ENCODE assay signal across 8 mouse cellular contexts in the genomic region with DNA sequence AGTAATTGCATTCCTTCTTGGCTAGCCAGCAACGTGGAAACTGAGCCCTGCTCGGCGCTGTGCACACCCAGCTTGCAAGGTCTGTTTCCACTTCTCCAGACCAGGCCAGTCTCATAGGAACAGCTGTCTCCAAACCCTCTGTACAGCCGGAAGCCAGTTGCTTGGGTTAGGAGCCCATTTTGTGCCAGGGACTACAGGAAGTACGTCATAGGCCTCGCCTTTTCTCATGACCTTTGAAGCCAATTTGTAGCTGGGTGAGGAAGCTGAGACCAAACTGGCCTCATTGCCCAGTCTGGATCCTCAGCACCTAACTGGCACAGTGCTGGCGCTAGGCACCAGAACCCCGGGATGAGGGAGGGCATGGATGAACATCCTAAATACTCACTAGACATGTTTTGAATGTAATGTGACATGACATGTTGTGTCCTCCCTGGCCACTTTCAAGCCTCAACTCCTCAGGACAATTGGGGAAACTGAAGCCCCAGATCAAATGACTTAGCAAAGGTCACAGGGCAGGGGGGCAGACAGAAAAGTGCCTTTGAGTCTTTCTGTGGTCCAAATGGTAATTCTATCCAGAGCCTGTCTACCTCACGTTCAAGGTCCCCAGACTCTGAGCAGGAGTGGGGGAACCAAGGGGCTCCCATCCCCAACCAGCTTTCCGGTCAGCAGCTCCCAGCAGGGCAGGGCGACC.
DNase-seq lines count a peak whose midpoint lies in the region; ATAC-seq lines count a peak whose summit lies in the region.

No protein-coding gene starts in this region.

- H3K27ac ChIP-seq in forebrain, embryonic 14.5 days (ENCODE audit: low read depth, low read length) = no peak overlapping the region; the same call in 1 of the 2 replicates
- 0 out of 2 replicates have a peak overlapping the region, but pooled peaks have one; percentile 47 for H3K27ac ChIP-seq in limb, embryonic 11.5 days (replicated peaks; ENCODE audit: low read depth, low read length)
- no peak overlapping the region for H3K27ac ChIP-seq in midbrain, embryonic 12.5 days (replicated peaks)

- peak overlapping the region; percentile 52 for H3K9ac ChIP-seq in forebrain, embryonic 14.5 days (ENCODE audit: low read length)
- no peak overlapping the region; the same call in 1 of the 2 replicates for H3K9ac ChIP-seq in limb, embryonic 11.5 days (ENCODE audit: low read length)
- H3K9ac ChIP-seq in midbrain, embryonic 12.5 days (replicated peaks) = peak overlapping the region; percentile 35; the same call in 1 of the 2 replicates

- peaks cover 5% of the 10 kb centered on the region; the same call in 1 of the 2 replicates for H3K4me1 ChIP-seq in forebrain, embryonic 14.5 days (ENCODE audit: control insufficient read depth, insufficient read depth, low read length)
- peaks cover 14% of the 10 kb centered on the region for H3K4me1 ChIP-seq in limb, embryonic 11.5 days (ENCODE audit: control insufficient read depth, insufficient read depth, low read length)
- peaks cover 17% of the 10 kb centered on the region for H3K4me1 ChIP-seq in midbrain, embryonic 12.5 days

- peak overlapping the region; percentile 26 for H3K4me3 ChIP-seq in forebrain, embryonic 14.5 days (ENCODE audit: low read depth, low read length)
- peak overlapping the region; percentile 12 for H3K4me3 ChIP-seq in limb, embryonic 11.5 days (ENCODE audit: low read depth, low read length)
- peak overlapping the region; percentile 41 for H3K4me3 ChIP-seq in midbrain, embryonic 12.5 days

- peak overlapping the region; percentile 60 for H3K4me2 ChIP-seq in forebrain, embryonic 14.5 days (ENCODE audit: low read length)
- H3K4me2 ChIP-seq in limb, embryonic 11.5 days (ENCODE audit: low read depth, severe bottlenecking) = peak overlapping the region; percentile 53
- peak overlapping the region; percentile 70 for H3K4me2 ChIP-seq in midbrain, embryonic 12.5 days (replicated peaks)

- H3K36me3 ChIP-seq in forebrain, embryonic 14.5 days (ENCODE audit: control insufficient read depth, insufficient read depth, low read length) = no peaks in the 10 kb centered on the region
- no peaks in the 10 kb centered on the region for H3K36me3 ChIP-seq in limb, embryonic 11.5 days (ENCODE audit: control insufficient read depth, insufficient read depth, low read length)
- no peaks in the 10 kb centered on the region for H3K36me3 ChIP-seq in midbrain, embryonic 12.5 days

- DNase-seq in CD4-positive, CD25-positive, alpha-beta regulatory T cell, adult 2 months (ENCODE audit: low read depth, low spot score) = peak; percentile 60
- no peak for DNase-seq in forebrain, embryonic 14.5 days (ENCODE audit: low spot score)
- peak; percentile 56 for DNase-seq in heart, postnatal 4 days
- DNase-seq in limb, embryonic 11.5 days (ENCODE audit: low spot score) = peak; percentile 72
- peak; percentile 28 for DNase-seq in thymus, postnatal 0 days (ENCODE audit: low spot score)
- DNase-seq in layer of hippocampus, adult 18-20 months (ENCODE audit: low spot score in 2 of 2) = no peak

- peak; percentile 25 for ATAC-seq in activated CD4-positive, CD25-positive, alpha-beta regulatory T cell, adult 4 months
- ATAC-seq in forebrain, embryonic 14.5 days = no peak
- peak; percentile 55; the same call in 1 of the 2 replicates for ATAC-seq in limb, embryonic 11.5 days (ENCODE audit: insufficient number of reproducible peaks, low FRiP score, low TSS enrichment, low read depth)
- ATAC-seq in midbrain, embryonic 12.5 days (ENCODE audit: low FRiP score, low read depth) = peak; percentile 39

- H3K9me3 ChIP-seq in forebrain, embryonic 14.5 days (replicated peaks; ENCODE audit: control insufficient read depth, low read length) = no peaks in the 10 kb centered on the region
- no peaks in the 10 kb centered on the region for H3K9me3 ChIP-seq in limb, embryonic 11.5 days (ENCODE audit: control insufficient read depth, low read length)
- H3K9me3 ChIP-seq in midbrain, embryonic 12.5 days = no peaks in the 10 kb centered on the region

- 37% methylated on average over 11 of the region's 11 CpGs for WGBS in forebrain, embryonic 14.5 days
- 16% methylated on average over 11 of the region's 11 CpGs for WGBS in limb, embryonic 11.5 days
- WGBS in midbrain, embryonic 12.5 days = 31% methylated on average over 11 of the region's 11 CpGs

- no peaks in the 10 kb centered on the region for H3K27me3 ChIP-seq in forebrain, embryonic 14.5 days (replicated peaks; ENCODE audit: control insufficient read depth, insufficient read depth, low read length)
- H3K27me3 ChIP-seq in limb, embryonic 11.5 days (ENCODE audit: control insufficient read depth, insufficient read depth, low read length) = no peaks in the 10 kb centered on the region
- peaks cover 4% of the 10 kb centered on the region; the same call in 1 of the 2 replicates for H3K27me3 ChIP-seq in midbrain, embryonic 12.5 days

Comparison
In these comparisons a context has a peak if more than half of its experiments do, and no peak if none do; other contexts are left out.
1. DNase-seq: peak in CD4-positive, CD25-positive, alpha-beta regulatory T cell, adult 2 months (single experiment), heart, postnatal 4 days (single experiment), limb, embryonic 11.5 days (single experiment) and thymus, postnatal 0 days (single experiment); none in forebrain, embryonic 14.5 days (single experiment) and layer of hippocampus, adult 18-20 months (0 of 2).
2. Peak in every context shown above with its lines, with median percentiles within 50 percentile points of each other: H3K4me2 ChIP-seq and H3K4me3 ChIP-seq.